Mouse (Mus musculus): ENCODE measurements at regions not wholly inside any gene's neighbourhood (a gene's known extent, or its start where the extent isn't known, plus 50 kb on each side); places are given as distances from the start of the nearest gene placed in this dataset.
A peak's percentile ranks its signal among the peaks of the same experiment; 100 is the strongest.

DNA sequence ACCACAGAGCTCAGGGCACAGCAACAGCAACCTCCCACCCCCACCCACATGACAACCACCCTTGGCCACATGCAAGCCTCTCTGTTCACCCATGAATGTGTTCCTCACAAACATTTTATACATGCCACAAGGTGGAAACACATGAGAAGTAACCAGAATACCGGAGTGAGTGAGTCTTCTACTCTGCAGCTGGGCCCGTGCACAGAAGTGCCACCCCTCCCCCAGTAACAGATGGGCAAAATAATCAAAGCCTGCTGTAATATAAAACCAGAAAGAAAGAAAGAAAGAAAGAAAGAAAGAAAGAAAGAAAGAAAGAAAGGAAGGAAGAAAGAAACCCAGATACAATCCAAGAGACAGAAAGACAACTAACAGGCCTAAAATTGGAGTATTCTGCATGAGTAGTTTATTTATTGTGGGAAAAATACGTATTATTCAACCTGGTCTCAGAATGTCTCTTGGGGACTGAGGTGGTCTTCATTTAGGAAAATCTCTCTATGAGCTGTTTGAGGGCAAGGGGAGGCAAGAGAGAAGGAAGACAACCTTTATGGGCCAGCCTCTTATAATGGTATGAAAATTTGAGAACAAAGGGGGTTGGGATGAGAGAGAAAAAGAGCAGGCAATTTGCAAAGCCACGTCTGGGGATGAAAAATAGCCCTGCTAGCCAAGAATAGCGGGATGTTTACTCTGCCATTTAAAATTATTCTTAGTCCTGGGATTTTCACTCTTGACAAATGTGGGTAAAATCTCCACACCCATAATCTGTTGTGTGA, 160.2 kb downstream of the Sox4 start:
- peak; percentile 59 for DNase-seq

DNA sequence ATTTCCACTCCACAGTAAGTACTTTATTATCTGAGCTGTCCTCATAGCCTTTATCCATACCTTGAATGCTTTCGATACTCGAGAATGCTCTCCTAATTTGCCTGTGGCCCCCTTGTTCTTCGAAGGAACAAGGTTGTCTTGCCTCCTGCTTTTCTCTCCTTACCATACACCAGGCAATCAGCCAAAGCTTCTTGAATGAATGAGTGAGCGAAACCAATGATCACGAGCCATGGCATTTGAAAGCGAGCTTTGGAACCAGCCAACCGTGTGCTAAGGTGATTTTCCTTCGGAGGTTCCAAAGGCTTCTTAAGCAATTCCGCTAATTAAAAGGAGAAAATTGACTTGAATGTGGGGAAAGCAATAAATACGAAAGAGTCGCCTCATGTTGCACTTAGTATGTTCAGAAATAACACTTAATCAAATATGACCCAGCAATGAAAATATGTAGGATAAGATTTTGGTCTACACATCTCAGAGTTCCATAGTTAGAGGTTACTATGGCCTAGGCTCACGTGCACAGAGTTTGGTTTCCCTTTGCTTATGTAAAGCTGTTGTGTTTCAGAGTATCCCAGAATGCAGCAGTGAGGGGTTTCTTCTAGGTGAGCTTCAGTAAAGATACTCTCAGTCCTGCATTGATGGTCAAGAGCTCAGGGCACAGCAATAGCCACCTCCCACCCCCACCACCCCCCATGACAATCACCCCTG, 160.9 kb downstream of the Sox4 start:
- DNase-seq: no peak

DNA sequence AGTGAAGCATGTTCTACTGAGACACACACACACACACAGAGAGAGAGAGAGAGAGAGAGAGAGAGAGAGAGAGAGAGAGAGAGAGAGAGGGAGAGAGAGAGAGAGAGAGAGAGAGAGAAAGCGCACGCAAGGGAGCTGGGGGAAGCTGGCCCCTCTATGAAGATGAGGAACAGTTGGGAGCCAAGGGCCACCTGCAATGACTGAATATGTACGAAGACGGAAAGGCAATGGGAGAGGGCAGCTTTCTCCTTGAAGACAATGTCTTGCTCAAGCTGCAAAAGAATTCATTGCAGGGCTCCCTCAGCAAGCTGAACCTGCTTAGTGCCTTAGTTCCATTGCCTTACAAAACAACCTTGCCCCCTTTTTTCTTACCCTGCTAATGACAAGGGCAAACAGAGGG, 163.1 kb downstream of the Sox4 start:
- DNase-seq: peak; percentile 41

DNA sequence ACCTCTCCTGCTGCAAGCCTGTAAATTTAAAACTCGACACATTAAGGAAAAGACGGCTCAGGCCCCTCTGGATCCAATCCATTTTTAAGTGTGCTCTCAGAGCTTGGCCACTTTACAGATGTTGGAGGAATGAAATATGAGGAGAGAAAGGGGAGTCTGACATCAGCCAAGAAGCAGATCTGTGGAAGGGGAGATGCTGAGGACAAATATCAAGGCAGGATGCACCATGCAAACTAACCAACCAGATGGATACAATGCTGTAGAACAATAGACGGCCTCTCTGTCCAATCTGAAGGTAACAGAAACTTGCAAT, 166.2 kb downstream of the Sox4 start:
- no peak for DNase-seq

DNA sequence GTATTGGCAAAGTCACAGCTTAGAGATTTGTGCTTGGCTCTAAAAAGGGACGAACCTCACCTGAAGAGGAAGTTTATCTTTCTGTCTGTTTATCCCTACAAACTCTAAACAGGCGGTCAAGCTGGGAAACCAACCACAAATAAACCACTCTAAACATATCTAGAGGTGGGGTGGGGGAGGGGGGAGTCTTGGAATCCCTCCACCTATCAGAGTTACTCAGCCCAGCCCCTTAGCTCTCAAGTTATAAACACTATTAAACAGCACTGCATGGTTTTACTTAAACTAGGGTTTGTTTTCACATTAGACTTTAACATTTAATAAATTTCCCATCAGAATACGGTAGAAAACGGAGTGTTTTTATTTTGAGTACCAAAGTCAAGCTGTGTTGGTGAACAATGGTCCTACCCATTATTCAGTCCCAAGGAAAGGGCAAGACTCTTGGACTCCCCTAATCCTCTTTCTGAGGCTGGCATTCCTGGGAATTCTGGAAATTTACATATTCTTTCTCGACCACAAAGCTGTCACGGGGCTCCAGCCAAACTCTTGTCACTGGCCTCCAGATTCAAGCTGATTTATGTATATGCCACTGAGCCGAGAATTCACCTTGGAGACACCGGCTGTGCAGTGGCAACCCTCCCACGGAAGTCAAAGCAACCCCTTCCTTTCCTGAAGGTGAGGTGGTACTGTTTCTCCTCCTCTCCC, 166.7 kb downstream of the Sox4 start:
- no peak for DNase-seq

DNA sequence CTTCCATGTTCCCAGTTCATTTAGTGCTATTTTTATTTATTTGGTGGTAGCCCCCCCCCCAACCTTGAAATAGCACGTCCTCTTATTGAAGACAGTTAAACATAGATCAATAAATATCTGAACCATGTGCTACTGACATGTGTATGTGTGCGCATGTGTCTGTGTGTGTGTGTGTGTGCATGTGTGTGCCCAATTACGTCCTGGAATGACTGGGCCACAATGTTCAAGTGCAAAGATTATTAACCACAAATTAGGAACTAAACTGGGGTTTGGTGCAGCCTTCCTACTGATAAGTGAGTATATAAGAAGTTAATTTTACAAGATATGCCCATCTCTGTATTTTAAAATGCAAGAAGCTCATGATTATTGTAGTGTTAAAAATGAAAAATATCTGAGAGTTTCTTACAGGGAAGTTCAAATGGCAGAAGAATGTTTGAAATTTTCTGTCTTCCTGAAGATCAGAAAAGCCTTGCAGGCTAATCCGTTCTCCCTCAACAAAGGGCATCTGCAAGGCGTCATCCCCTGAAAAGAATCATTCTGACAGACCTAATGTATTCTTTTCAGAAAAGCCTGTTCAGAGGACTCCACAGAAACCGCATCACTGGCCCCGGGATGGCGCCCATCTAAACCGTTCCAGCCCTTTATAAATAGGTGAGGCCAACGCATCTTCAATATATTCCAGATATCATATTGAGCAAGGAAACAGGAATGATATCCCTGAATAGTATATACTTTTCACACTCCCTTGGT, 170.8 kb downstream of the Sox4 start:
- DNase-seq: no peak

DNA sequence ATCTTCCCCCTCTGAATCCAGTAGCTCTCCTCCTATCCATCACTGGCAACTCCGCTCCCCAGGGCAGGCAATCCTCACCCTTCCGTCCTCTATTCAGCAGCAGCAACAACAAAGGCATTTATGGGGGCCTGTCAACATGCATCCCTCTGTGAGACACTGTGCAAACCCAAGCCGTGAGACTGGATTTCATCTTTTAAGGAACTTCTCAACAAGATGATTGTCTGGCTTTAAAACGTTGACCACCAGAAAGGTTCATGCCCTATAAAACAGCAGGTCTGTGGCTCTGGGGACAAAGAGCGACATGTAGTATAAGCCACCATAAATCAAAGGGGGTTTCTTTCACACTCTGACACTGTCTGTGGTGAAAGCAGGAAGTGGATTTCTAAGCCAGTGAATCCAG, 171.4 kb downstream of the Sox4 start:
- no peak for DNase-seq

DNA sequence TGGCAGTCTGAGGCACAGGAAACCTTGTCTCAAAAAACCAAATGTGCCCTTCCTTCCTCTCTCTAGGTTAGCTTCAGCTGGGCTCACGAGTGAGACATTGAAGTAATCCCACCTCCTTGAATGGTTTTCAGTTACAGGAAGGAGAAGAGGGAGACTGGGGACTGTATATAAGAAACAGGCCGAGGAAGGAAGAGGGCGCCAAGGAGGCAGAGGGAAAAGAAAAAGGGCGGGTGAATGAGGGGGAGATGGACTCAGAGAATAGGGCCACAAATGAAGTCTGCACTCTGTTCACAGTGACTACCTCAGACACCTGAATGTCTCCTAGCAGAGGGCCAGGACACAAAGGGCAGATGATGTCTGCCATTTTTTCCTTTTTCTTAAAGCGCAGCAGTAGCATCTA, 171.9 kb downstream of the Sox4 start:
- no peak for DNase-seq

DNA sequence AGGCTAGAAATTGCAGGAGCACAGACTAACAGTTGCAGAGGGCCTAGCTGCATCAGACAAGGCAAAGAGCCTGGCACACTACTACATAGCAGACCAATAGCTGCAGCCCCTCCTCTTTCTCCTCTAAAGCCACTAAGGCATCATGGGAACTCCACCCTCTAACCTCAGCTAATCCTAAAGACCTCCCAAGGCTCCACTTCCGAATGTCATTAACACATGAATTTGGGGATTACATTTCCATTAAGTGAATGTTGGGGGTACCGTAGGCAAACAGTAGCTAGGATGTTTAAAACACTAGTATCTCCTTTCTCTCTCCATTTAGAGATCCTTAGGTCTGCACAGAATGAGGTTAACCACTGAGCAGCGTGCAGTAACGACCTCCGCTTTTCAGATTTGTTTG, 173.1 kb downstream of the Sox4 start:
- no peak for DNase-seq

DNA sequence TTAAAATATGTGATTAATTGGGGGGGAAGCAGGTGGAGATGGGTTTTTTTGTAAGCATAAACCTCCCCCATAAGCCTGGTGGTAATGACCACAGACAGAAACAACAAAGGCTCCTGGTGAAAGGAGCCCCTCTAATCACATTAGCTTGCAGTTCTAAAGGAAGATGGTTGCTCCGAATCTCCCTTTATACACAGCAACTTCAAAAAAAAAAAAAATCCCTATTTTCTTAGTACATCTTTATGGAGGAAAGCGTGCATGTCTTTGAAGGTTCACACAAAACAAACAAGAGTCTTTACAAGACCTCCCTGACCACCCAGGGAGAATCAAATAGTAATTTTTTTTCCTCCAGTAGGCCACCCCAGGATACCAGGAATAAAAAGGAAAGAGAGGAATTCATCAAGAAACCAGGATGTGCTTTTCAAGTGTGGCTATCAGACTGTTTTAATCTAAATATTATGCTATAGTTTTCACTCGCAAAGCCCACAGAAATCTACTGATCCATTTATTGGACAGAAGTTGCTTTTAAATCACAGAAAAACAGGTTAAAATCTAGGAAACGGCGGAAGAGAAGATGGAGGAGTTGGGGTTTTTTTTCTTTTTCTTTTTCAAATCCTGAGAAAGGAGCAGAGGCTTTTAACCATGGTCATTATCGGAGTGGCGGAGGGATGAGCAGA, 178.2 kb downstream of the Sox4 start:
- no peak for DNase-seq

DNA sequence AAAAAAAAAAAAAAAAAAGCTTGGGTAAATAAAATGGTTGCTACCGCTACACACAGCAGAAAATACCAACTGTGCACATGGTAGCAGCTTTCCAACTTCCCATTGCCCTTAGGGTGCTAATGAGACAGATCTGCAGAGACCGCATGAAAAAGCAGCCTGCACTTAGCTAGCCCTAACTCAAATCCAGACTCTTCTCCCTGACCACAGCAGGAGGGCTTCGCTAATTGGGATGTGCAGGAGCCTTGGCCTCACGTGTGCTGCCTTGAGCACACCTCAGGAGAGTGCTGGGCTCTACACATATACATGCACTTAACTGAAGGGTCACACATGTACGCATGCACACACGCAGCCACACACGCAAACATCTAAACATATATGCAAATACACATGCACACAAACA, 178.9 kb downstream of the Sox4 start:
- no peak for DNase-seq

DNA sequence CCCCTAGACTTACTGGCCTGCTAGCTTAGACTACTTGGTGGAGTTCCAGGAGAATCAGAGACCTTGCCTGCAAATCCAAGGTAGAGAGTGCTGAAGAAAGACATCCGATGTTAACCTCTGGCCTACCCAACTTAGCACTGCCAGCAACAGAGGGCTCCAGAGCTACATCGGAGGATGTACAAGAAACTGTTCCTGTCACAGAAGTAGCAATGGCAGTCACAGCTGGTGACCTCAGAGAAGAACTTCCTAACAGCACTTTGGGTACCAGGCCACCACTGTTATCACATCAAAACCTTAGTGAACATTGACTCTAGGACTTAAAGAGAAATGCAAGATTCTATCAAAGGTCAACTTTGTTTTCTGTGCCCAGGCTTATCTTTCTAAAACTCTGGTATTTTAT, 180.0 kb downstream of the Sox4 start:
- DNase-seq: peak; percentile 24

DNA sequence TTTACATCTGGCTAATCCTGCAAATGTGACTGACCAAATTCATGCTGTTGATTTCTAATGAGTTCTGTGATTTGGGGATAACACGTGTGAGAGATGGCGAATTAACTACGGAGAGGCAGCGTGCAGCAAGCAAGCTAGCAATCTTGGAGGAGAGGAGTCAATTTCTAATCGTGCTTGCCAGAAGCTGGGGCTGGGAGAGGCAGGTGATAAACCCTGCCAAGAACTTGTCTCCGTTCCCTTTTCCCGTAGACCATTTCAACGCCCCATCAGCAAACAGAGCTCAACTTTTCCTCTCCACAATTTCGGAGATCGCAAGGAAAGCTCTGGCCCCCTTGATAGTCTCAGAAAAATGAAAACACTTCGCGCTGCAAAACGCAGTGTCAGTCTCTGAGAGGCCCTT, 183.0 kb downstream of the Sox4 start:
- DNase-seq: no peak

DNA sequence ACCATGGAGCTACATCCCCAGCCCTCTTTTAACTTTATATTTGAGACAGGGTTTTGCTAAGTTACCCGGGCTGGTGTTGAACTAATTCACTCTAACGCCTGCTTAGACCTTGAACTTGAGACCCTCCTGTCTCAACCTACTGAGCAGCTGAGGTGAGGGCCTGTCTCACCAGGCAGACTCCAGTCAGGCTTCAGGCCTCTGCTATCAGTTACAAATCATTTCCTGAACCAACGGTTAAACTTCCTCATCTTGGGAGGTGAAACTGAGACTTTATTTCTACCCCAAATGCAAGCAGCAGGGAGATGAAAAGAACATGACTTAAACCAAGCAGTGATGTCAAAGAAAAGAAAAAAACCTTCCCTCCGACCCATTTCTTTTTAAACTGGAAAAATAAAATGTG, 183.5 kb downstream of the Sox4 start:
- DNase-seq: no peak

DNA sequence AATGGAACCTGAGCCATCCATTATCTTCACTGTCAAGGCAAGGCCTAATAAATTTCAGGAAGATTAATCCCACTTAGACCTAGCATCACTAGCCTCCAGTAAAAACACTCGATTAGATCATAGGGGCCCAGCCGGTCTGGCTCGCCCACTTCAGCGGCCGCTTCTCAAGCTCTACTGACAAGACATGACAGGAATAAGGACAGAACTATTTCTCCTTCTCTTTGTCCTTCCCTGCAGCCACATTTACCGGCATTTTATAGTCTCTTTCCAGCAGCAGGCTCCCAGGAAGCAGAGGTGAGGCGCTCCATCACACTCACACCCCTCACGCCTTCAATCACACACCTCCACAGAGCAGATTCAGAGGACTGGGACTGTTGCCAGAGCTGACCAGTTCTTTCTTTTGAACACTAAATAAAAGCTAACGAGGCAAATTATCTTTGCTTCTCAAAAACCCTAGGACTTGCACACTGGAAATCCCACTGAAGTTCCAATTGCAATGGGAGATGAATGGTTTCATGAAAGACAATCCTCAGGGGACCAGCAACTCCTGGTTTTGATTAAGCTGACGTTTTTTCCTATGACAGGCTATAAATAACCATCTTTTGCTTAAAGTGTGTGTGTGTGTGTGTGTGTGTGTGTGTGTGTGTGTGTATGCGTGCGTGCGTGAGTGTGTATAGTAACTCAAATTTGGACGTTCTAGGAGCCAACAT, 184.6 kb downstream of the Sox4 start:
- no peak for DNase-seq

DNA sequence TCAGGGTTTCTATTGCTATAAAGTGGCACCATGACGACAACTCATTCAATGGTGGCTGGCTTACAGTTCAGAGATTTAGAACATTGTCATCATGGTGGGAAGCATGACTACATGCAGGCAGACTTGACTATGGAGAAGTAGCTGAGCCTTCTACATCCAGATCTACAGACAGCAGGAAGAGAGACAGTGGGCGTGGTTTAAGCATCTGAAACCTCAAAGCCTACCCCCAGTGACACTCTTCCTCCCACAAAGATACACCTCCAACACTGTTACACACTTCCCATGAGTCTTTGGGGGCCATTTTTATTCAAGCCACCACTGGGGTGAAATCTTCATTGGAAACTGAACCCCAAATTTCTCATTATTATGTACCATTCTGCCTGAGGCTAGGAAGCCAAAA, 191.0 kb downstream of the Sox4 start:
- DNase-seq: no peak

DNA sequence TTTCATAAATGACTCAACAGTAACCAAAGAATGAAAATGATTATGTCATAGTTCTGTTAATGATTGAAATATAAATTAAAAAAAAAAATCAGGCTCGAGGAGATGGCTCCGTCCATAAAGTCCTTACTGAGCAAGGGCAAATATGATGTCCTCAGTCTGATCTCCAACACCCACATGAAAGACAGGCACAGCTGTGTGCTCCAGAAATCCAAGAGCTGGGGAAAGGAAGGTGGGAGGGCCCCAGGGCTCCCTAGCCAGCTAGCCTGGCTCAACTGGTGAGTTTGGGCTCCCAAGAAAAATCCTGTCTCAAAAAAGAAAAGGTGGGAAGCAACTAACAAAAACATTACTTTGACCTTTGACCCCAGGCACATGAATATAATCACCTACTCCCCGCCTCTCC, 194.5 kb downstream of the Sox4 start:
- DNase-seq: no peak

DNA sequence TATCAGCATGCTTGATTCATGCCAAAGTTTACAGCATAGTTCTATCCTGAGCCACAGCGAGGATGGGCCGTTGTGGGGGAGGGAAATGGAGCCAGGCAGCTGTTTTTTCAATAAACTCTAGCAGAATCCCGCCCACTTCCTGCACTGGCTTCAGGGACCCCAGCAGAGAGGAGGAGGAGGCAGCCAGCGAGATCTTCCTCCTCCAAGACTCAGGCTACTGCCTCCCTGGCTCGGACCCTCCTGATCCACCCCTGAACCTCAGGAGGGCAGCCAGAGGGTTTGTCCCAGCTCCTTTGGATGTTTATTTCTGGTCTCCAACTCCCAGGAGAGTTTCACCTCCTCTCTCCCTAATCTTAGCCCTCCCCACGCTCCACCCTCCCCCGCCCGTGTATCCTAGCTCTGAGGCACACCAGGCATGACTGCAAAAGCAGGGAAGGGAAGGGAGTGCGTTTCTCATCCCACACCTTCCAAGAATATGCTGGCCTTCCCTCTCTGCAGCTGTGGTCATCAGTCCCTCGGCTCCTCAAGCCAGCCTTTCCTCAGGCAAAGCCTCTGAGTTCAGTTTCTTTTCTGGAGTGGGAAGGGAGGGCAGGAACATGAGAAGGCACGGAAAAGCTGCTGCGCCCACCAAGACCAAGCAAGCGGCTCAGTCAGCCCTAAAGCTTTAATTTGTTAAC, 195.5 kb downstream of the Sox4 start:
- DNase-seq: peak; percentile 88

DNA sequence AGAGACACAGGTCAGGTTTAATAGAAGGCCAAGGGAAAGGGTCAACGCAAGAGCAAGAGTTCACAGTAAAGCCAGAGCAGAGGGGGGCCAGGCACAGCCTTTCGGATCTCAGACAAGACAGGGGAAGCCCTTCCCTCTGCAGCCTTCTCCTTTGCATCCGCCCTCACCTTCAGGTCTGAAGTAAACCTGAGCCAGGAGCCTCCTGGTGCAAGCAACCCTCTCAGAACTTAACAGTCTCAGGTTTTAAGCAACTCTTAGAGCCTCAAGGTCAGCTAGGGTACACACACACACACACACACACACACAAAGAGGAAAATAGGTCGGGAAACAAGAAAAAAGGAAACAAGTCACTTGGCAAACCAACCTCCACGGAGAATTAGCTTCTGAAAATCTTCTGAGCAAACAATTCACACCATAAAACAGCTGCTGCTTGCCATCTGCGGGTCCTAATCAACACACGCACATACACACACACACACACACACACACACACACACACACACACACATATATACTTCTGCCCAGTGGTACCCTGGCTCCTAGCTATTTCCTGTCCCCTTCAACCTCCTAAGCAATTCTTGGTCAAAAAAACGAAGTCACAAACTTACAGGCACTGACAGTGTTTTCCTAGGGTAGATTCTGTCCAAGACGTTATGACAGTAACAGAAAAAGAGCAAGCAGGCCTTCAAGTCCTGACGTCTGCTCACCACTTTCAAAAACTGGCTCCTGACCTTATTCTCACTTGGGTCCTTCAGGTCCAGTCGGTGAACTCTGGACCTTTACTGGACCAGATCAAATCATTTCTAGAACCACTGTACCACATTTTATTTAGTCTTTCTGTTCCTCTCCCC, 196.4 kb downstream of the Sox4 start:
- DNase-seq: peak; percentile 63

DNA sequence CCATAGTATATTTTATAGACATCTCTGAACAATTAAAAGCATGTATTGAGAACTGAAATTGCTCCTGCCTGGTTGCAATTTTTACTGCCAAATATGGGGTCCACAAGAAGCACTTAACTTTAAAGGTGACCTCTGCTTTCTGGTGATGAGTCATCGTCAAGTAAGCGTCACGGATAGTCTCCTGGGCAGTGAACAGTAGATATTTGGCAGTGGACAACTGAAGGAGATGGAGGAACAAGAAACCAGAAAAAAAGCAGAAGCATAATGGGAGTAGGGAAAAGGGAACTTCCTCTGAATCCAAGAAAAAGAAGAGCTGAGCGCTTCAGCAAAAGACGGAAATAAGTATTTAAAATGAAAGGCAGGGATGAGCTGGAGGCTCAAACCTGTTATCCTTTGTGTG, 199.3 kb downstream of the Sox4 start:
- DNase-seq: no peak

Measured in thymus, postnatal 4 days (tissue).